Mouse (Mus musculus): ENCODE data around the gene Zfand4.

DNA sequence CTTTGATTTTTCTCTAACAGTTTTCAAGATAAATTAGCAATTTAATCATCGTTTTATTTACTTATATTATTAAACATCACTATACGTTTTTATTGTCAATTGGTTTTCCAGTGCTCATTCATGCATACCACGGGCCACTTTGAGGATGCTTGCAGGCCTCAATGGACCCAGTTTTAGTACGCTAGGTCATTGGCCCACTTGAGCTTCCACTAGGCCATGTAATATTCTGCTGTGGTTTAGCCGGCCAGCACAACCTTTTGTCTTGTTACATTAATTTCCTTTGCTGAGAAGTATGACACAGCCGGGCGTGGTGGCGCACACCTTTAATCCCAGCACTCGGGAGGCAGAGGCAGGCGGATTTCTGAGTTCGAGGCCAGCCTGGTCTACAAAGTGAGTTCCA lies 814 bp downstream of the Zfand4 start:
- no peak for TF ChIP-seq CTCF (IDR thresholded peaks at IDR 0.05; ENCODE audit: borderline replicate concordance, extremely low read depth, insufficient read depth, insufficient read length)
- no peak for TF ChIP-seq POLR2A (IDR thresholded peaks at IDR 0.05; ENCODE audit: borderline replicate concordance, extremely low read depth, insufficient read depth, insufficient read length, poor library complexity, severe bottlenecking)

Measured in brain, embryonic 14.5 days (tissue).